Mouse (Mus musculus): ENCODE results near the gene Dennd4b.
"Not testable (repeated sequence)": the region's sequence is repeated elsewhere in the genome, so short reads cannot be mapped to it uniquely, and the experiment has no call there.

The Dennd4b gene

GRCm38 (mm10) chr3:90265034-90265931, at the start of gene Dennd4b:
Dennd4b (plus strand) TSS chr3:90265185.
- DNase-seq = peak; percentile 93 to 94

GRCm38 (mm10) chr3:90215825-90216380, 49.1 kb upstream of the Dennd4b start:
- DNase-seq = no peak

GRCm38 (mm10) chr3:90220088-90220487, 44.9 kb upstream of the Dennd4b start:
- DNase-seq = peak; percentile 49 to 67

GRCm38 (mm10) chr3:90220531-90220951, 44.4 kb upstream of the Dennd4b start:
- peak; percentile 32 to 41 for DNase-seq

- no peak for DNase-seq
Observed at GRCm38 (mm10) chr3:90221123-90221522, 43.9 kb upstream of the Dennd4b start.

GRCm38 (mm10) chr3:90222455-90222854, 42.5 kb upstream of the Dennd4b start:
- DNase-seq = no peak

- DNase-seq = no peak
Observed at GRCm38 (mm10) chr3:90222941-90223340, 42.0 kb upstream of the Dennd4b start.

GRCm38 (mm10) chr3:90224331-90224730, 40.7 kb upstream of the Dennd4b start:
- no peak for DNase-seq

- DNase-seq = no peak
Observed at GRCm38 (mm10) chr3:90231075-90231474, 33.9 kb upstream of the Dennd4b start.

- peak; percentile 93 to 94 for DNase-seq
Observed at GRCm38 (mm10) chr3:90231507-90232333, 33.3 kb upstream of the Dennd4b start, which contains the start of gene Jtb. Jtb (plus strand) TSS chr3:90231597.

- DNase-seq = no peak
Observed at GRCm38 (mm10) chr3:90241251-90241650, 23.7 kb upstream of the Dennd4b start.

- no peak for DNase-seq
Observed at GRCm38 (mm10) chr3:90241669-90242358, 23.2 kb upstream of the Dennd4b start.

GRCm38 (mm10) chr3:90242984-90243775, 21.8 kb upstream of the Dennd4b start, which contains the start of gene Creb3l4:
Creb3l4 (minus strand) TSS chr3:90243512.
- DNase-seq = no peak

- no peak for DNase-seq
Observed at GRCm38 (mm10) chr3:90245406-90245805, 19.6 kb upstream of the Dennd4b start.

GRCm38 (mm10) chr3:90247630-90247959, 17.4 kb upstream of the Dennd4b start:
- no peak for DNase-seq

GRCm38 (mm10) chr3:90247960-90248745, 16.8 kb upstream of the Dennd4b start, which contains the start of gene Slc39a1:
Slc39a1 (plus strand) TSS chr3:90248172.
- peak; percentile 89 to 91 for DNase-seq

- no peak for DNase-seq
Observed at GRCm38 (mm10) chr3:90248746-90249100, 16.3 kb upstream of the Dennd4b start.

- no peak for DNase-seq
Observed at GRCm38 (mm10) chr3:90250791-90251190, 14.2 kb upstream of the Dennd4b start.

GRCm38 (mm10) chr3:90251731-90252226, 13.2 kb upstream of the Dennd4b start:
- DNase-seq = not testable (repeated sequence)

- not testable (repeated sequence) for DNase-seq
Observed at GRCm38 (mm10) chr3:90252659-90253058, 12.3 kb upstream of the Dennd4b start.

- DNase-seq = not testable (repeated sequence)
Observed at GRCm38 (mm10) chr3:90253174-90253573, 11.8 kb upstream of the Dennd4b start.

Measured in cerebellum, postnatal 36 days (tissue).